Mouse (Mus musculus): ENCODE data around the gene Bsg. TPM values are rescaled to one million over a fixed set of nuclear protein-coding genes. Genes with fewer than 3 reads are reported as not detected.
"Not testable (repeated sequence)": the region's sequence is repeated elsewhere in the genome, so short reads cannot be mapped to it uniquely, and the experiment has no call there.

The Bsg gene
- polyA plus RNA-seq, 1 experiment from 2014 or later: 376 TPM

DNA sequence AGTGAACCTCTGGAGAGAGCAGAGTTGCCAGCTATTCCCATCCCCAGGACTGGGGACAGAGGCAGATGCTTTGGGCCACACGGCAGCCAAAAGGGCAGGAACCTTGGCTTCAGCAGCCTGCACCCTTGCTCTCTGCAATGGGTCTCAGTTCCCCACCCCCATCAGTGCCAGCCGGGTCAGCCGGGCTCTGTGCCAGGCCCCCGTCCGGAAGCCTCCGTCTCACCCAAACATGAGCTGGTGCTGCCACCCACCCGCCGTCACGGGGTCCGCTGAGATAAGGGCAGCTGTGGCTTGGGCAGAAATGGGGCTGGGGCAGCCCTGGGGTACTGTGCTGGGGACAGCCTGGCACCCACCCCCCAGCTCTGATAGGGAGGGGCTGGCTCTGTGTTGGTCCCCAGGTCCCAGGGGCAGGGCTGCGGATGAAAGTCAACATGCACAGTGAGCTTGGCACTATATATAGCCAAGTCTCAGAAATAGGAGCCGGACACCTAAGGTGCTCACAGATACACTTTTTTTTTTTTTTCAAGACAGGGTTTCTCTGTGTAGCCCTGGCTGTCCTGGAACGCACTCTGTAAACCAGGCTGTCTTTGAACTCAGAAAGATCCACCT, 25.2 kb downstream of the Bsg start:
- no peak for DNase-seq (ENCODE audit: low spot score)

- DNase-seq (ENCODE audit: low spot score): peak; percentile 24
Measured at GRCm38 (mm10) chr10:79732500-79732899, 28.2 kb downstream of the Bsg start.

DNA sequence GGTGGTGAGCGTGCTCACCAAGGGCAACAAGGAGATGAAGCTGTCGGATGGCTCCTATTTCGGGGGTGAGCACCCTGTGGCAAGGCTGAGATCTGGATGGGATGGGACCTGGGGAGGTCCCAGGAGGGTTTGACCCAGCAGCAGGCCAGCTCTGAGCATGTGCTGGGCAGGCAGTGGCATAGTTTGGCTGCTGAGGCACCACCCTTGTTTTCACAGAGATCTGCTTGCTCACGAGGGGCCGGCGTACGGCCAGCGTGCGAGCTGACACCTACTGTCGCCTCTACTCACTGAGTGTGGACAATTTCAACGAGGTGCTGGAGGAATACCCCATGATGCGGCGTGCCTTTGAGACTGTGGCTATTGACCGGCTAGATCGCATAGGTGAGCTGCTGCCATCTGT, 29.6 kb downstream of the Bsg start:
- DNase-seq (ENCODE audit: low spot score): no peak

- DNase-seq (ENCODE audit: low spot score): no peak
Measured at GRCm38 (mm10) chr10:79735361-79735760, 31.1 kb downstream of the Bsg start.

GRCm38 (mm10) chr10:79736706-79737105, 32.4 kb downstream of the Bsg start:
- no peak for DNase-seq (ENCODE audit: low spot score)

DNA sequence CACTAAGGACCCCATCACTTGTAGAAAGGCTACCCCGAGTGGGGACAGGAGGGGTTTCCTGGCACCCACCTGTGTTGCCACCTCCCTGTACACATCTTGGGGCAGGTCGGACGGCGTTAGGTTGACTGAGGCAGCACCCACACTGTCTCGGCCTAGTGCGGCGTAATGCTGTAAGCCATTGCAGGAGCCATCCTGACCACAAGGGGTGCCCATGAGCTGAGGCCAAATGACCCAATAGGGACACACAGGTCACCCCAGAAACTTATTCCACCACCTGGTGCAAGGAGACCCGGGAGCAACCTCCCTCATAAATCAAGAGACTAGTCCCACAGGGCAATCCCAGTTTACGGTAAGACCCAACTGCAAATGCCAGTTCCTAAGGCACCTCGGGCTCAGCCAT, 34.0 kb downstream of the Bsg start:
- DNase-seq (ENCODE audit: low spot score): peak; percentile 13

- no peak for DNase-seq (ENCODE audit: low spot score)
Measured at GRCm38 (mm10) chr10:79739234-79739633, 34.9 kb downstream of the Bsg start.

GRCm38 (mm10) chr10:79740863-79741262, 36.6 kb downstream of the Bsg start:
- DNase-seq (ENCODE audit: low spot score): no peak

- DNase-seq (ENCODE audit: low spot score): no peak
Measured at GRCm38 (mm10) chr10:79743161-79743560, 38.9 kb downstream of the Bsg start.

- DNase-seq (ENCODE audit: low spot score): no peak
Measured at GRCm38 (mm10) chr10:79743650-79744365, 39.5 kb downstream of the Bsg start.

- no peak for DNase-seq (ENCODE audit: low spot score)
Measured at GRCm38 (mm10) chr10:79745411-79745810, 41.1 kb downstream of the Bsg start.

DNA sequence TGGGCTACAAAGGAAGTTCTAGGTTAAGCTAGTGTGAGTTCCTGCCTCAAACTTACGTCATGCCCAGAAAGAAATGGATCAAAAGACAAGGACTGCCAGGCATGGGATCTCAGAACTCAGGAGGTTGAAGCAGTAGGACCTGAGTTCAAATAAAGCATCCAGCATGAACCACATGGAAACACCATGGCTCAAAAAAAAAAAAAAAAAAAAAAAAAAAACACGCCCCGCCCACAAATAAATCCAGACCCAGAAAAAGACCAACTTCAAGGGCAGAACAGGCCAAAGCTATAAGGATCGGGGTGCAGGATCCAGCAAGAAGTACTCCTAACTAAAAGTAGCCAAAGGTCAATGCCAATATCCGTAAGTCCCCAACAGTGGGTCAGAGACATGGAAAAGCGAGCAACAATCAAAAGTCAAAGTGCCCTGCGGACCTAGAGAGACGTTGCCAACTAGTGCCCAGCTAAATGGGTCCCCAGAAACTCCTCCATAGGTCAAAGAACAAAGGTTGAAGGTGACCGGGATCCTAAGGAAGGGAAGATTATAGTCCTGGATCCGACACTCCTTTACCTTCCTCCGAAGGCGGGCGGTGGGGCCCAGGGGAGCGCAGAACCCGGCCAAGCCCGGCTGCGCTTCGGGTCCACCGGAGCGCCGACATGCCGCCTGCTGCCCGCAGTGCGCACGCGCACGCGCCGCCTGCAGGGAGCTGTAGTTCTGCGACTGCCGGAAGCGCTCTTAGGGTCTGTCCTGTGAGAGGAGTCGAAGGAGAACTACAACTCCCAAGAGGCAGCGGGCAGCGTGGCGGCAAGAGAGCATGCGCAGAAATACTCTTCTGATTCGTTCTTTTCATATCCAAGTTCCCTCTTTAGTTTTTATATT, 41.8 kb downstream of the Bsg start, which contains the start of gene Polrmt:
TSS of gene Polrmt (minus strand) at position 684 of the 876 bp plus-strand sequence.
- DNase-seq (ENCODE audit: low spot score): peak; percentile 98

DNA sequence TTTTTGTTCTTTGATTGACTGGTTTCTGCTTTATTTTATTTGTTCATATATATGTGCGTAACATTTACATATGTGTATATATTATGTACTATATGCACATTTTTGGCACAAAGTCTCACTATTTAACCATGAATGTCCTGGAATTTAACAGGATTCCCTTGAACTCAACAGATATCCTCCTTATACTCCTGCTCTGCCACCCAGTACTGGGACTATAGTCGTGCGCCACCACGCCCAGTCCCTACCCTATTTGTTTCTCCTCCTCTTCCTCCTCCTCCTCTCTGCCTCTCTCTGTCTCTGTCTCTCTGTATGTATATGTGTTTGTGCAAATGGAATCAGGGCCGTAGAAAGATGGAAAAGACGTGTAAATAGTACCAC, 42.5 kb downstream of the Bsg start:
- DNase-seq (ENCODE audit: low spot score): no peak

- no peak for DNase-seq (ENCODE audit: low spot score)
Measured at GRCm38 (mm10) chr10:79748496-79748895, 44.2 kb downstream of the Bsg start.

- peak; percentile 23 for DNase-seq (ENCODE audit: low spot score)
Measured at GRCm38 (mm10) chr10:79754856-79755516, 50.7 kb downstream of the Bsg start, which contains the start of gene Fgf22. Fgf22 (plus strand) TSS chr10:79755076.

DNA sequence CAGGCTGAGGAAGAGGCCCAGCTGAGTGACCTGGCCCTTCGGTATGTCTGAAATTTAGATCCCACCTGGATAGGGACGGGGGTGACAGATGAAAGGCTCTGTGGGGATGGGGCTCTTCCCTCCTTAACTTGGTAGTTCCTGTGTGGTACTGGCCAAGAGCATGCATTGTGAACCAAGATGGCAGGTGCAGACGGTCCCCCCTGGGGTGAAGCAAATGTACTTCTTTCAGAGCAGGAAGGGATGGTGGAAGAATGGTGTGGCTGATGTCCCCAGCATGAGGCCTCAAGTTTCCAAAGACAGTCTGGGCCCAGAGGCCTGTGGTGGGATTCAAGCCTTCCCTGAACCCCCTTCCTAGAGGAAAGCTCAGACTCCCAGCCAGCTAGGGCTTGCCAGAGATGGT, 51.6 kb downstream of the Bsg start:
- DNase-seq (ENCODE audit: low spot score): no peak

- no peak for DNase-seq (ENCODE audit: low spot score)
Measured at GRCm38 (mm10) chr10:79756660-79757059, 52.4 kb downstream of the Bsg start.

- DNase-seq (ENCODE audit: low spot score): not testable (repeated sequence)
Measured at GRCm38 (mm10) chr10:79759675-79760074, 55.4 kb downstream of the Bsg start.

GRCm38 (mm10) chr10:79760603-79761143, 56.4 kb downstream of the Bsg start:
- DNase-seq (ENCODE audit: low spot score): no peak
